Mouse (Mus musculus) heart, postnatal 0 days (tissue): ENCODE measurements at regions not wholly inside any gene's neighbourhood (a gene's known extent, or its start where the extent isn't known, plus 50 kb on each side); places are given as distances from the start of the nearest gene placed in this dataset.

ENCODE experiments used
- CTCF ChIP-seq: IDR thresholded peaks from 2 replicates; pipeline ENCODE4 v1.5.1; 2016; ENCODE audit warnings: antibody characterized with exemption, control low read depth, low read depth
- EP300 ChIP-seq: IDR thresholded peaks from 2 replicates; pipeline ENCODE4 v1.6.1; 2016; ENCODE audit warnings: antibody characterized with exemption, low read depth

DNA sequence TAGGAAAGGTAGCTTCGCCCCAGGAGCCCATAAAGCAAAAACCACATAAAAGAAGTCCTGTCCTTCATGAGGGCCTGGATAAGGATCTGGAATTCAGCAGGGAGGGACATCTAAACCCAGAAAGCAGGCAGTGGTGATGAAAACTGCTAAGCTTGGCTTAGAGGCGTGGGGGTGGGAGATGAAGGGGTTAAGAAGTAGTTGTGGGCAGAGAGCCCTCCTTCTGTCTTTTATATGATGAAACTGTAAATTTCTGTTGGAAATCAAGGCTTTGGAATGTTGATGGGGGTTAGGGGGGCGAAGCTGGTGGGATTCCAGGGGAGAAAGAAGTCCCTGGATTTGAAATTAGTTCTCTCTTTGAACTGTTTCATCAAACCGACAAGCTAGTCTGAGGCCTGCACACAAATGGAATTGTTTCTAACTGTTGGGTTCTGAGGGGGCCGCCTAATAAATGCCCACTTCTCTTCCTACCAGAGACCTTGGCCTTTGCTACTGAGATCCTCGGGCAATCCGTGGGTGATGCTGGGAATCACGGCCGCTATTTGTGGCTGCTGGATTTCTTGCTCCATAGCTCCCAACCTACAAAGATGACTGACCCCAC, 192.6 kb downstream of the 1500009L16Rik start:
- TF ChIP-seq CTCF = no peak
- TF ChIP-seq EP300 = no peak
